Mouse (Mus musculus) erythroblast, adult 5-6 weeks (primary cell): ENCODE measurements around the gene Tubb5. TPM values are rescaled to one million over a fixed set of nuclear protein-coding genes. Genes with fewer than 3 reads are reported as not detected.

Experiments used
- ATAC-seq: replicated peaks from 2 replicates; pipeline ENCODE4 v1.8.0; 2016; ENCODE audit warnings: moderate number of reproducible peaks, mild to moderate bottlenecking, moderate TSS enrichment, inconsistent platforms; ENCODE audit not compliant: poor library complexity, low FRiP score, severe bottlenecking
- total RNA-seq, 2 experiments: library from RNA; stranded (forward) in 1 of 2; stranded (reverse) in 1 of 2; fragments of 150-400 nt in 1 of 2; fragments of 200-764, 138-1000 nt in 1 of 2; gene quantifications; 2 replicates each; pipeline versions ENCODE4 v1.2.3 to v1.2.4; 2015 to 2017; ENCODE audit warnings: low replicate concordance in 2 of 2

Gene Tubb5
- total RNA-seq, 2 experiments from 2014 or later: 243 to 335 TPM

DNA sequence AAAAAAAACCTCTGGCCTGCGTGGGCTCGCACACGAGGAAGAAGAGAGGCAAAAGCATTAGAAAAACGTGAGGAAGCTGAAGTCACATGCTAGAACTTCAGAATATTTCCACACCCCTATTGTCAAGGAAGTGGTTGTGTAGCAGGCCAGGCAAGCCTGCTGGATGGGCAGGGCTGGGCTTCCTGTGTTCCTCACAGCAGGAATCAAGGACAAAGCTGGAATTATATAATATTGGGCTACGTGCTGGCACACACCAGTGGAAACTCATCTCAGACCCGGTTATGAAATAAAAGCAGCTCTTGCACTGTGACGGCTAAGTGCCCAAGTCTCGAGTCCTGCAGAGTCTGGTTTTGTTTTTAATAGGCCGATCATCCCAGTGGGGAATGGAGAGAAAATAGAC, 30.0 kb downstream of the Tubb5 start:
- no peak for ATAC-seq

DNA sequence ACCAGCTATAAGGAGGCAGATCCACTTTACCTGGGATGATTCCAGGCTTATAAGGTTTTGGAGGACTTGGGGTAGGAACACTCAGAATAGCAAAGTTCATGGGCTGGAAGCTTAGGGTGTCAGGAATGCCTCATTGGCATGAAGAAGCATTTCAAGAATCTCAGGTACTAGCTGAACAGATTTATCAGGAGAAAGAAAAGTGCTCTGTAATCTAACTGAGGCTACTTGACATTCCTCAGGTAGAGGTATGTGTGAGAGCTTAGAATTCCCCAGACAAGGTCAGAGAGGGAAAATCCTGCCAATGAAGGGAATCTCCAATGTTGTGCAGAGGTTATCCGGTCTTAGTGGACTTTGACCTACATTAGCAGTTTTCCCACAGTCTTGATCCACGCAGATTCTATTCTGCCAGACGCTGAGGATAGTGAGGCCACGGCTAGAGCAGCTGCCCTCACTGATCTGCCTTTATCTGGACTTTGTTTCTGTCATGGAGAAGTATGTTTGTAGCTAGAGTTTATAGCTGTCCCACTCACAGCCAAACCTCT, 34.2 kb downstream of the Tubb5 start:
- no peak for ATAC-seq

DNA sequence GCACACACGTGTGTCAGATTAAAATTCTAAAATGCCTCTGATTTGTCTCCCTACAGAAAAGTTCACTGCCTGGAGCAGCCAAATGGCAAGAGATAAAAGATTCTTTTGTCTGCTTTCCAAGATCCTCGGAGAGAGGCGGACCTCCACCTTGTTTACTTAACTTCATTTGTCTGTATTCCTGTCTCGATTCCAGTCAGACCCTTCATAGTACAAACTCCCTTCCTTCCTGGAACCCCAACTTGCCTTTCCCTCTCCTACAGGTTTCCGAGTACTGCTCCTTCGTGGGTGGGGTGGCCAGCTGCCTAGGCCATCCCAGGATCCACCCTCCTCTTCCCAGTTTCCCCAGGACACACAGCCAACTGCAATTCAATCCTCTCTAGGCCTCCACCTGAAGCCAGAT, 35.1 kb downstream of the Tubb5 start:
- ATAC-seq: no peak

DNA sequence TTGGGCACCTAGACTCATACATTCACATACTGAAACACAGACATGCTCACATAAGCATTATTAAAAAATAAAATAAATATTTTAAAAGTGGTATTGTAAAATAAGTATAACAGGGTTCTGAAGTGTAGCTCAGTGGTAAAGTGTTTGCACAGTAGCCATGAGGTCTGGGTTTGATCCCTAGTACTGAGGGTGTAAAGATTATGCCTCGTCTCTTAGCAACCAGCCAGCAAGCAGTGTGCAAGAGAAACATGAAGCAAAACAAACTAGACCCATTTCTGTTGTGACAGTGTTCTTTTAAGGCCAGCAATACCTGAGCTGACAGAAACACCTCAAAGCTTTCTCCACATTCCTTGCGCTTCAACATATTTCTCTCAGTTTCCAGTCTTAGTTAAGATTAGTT, 37.2 kb downstream of the Tubb5 start:
- no peak for ATAC-seq

DNA sequence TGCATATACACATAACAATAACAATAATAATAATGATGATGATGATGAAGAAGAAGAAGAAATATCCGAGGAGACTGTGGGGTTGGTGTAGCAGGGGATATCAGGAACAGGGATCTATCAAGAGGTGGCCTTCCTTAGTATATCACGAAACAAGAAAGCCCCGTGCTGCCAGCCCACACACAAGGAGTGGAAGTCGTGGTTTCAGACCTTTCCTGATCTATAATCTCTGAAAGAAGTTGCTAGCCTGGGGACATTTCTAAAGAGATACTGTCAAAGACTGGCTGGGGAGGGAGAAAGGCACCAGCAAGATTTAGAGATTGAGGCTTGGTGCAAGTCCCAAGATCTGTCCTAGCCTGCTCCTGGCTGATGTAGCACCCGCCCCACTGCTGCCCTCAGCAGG, 41.3 kb downstream of the Tubb5 start:
- 0 out of 2 replicates have a peak, but pooled peaks have one; percentile 18 for ATAC-seq

DNA sequence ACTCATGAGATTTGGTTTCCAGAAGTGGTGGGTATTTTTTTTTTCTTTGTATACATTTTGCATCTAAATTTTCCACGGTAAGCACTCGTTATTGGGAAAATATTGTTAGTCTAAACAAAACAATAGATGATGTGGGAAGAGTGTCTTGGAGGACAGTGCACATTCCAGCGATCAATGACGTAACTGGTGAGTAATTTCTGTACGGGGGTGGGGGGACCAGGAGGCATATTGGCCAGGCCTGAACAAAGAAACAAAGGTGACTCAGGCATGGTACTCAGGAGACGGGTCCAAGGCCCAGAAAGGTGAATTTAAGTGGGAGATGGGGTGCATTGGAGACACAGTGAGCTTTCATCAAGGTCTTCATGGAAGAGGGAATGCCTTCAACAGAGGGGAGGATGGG, 42.5 kb downstream of the Tubb5 start:
- no peak for ATAC-seq

DNA sequence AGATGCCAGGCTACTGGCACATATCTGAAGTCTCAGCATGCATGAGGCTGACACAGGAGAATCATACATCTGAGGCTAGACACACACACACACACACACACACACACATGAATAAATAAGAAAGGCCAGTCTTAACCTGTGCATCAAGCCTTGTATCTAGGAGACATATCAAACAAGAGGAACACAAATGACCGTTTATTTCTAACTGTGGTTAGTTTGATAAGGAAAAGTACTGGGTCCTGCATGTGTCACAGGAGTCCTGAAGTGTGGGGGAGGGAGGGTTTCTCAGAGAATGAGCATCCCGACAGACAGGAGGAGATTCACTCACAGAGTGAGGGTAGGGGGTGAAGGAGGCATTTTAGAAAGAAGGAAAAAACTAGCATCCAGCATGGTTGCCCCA, 43.0 kb downstream of the Tubb5 start:
- no peak for ATAC-seq

DNA sequence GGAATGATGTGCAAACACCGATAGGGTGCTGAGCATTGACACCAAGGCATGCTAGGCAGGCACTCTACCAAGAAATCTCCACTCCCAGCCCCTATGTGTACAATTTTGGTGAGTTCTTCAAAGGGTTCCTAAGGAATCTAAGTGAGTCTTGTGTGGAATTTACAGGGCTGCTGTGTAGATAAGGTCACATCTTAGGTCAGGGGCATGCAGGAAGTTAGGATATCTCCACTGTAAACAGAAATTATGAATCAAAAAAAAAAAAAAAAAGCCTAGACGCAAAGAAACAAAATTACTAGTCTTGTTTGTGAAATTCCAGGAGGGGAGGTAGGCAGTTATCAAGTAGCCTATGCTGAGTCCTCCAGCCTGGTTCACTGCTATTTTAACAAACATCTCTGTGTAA, 45.3 kb downstream of the Tubb5 start:
- ATAC-seq: no peak

DNA sequence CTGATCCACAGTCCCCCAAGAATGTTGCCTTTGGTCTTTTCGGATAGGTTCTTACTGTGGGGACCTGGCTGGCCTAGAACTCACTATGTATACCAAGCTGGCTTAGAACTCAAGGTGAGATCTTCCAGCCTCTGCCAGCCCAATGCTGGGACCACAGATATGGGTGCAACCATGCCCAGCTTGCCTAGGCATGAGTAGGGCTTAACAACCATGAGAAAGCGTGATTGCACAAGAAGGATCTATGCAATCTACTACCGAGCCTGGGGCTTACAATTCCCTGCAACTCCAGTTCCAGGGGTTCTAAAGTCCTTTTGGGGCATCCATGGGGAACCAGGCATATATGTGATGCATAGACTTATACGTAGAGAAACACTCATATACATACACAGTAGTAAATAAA, 47.2 kb downstream of the Tubb5 start:
- ATAC-seq: no peak

DNA sequence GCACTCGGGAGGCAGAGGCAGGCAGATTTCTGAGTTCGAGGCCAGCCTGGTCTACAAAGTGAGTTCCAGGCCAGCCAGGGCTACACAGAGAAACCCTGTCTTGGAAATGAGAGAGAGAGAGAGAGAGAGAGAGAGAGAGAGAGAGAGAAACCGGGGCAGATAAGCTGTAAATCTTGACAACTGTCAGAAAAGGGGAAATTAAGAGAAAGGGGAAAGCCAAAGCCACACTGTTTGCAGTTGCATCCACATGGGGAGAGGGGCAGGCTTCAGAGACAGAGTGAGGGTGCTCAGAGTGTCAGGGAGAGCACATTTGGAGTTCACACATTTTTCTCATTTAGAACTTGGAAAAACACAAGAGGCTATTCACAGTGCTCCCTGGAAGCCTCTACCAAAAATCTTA, 50.1 kb downstream of the Tubb5 start:
- no peak for ATAC-seq

DNA sequence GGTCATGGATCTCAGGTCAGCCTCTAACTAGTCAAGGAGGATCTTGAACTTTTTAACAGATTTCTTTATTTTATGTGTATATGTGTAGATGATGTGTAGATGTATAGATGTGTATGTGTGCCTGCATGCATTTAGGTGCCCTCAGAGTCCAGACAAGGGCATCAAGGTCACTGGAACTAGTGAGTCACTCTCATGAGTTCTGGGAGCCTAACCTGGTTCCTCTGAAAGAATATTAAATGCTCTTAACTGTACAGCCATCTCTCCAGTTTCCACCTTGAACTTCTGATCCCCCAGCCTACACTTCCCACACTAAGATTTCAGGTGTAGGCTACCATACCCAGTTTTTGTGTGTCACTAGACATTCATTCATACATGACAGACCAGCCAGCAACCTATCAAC, 50.6 kb downstream of the Tubb5 start:
- no peak for ATAC-seq

DNA sequence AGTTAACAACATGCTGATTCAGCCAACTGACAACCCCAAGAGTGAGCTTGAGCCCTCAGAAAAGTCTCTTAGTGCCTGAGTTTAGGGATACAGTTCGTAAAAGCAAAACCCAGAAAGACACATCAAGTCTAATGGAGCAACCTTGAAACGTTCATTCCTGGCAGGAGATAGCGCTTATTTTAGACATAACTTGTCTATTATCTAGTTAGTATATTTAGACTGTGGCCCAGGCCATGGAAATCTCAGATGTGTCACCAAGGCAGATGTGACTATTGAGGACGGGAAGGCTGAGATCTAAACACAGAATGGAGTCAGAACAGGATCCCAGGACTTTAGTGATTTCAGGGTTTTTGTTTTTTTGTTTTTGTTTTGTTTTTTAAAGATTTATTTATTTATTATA, 53.0 kb downstream of the Tubb5 start:
- no peak for ATAC-seq

DNA sequence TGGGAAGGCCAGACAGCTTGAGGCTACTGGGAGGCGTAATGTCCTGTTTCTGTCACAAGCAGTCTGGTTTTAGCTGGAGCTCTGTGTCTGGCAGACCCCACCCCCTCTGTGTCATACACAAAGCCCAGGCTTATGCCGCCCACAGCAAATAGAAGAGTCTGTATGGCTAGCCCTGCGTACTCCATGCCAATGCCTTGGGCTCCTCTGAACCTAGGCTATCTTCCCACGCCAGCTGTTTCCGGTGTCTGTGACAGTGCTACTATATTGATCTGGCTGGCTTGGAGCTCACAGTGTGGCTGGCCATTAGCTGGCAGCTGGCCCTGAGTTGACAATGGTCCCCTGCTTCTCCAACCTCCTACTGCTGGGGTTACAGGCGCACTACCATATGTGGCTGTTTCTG, 54.2 kb downstream of the Tubb5 start:
- peak; percentile 75 for ATAC-seq

Other genes starting within 250 kb of the Tubb5 start
- not detected in 2 replicates for gene Sfta2, start 236.8 kb downstream of the Tubb5 start, total RNA-seq (2015; ENCODE audit: low replicate concordance)
- not detected in 2 replicates for gene Sfta2, start 236.8 kb downstream of the Tubb5 start, total RNA-seq (2017; ENCODE audit: low replicate concordance)
- not detected in 2 replicates for gene Gm9573, start 211.7 kb downstream of the Tubb5 start, total RNA-seq (2015; ENCODE audit: low replicate concordance)
- gene Gm9573, start 211.7 kb downstream of the Tubb5 start, total RNA-seq (2017; ENCODE audit: low replicate concordance): not detected in 2 replicates
- not detected in 2 replicates for gene Mucl3, start 194.6 kb downstream of the Tubb5 start, total RNA-seq (2015; ENCODE audit: low replicate concordance)
- 0.17 TPM in 1 of 2 replicates, not detected in the other for gene Mucl3, start 194.6 kb downstream of the Tubb5 start, total RNA-seq (2017; ENCODE audit: low replicate concordance)
- 1.9 and 2.9 TPM in 2 replicates for gene Vars2, start 170.7 kb downstream of the Tubb5 start, total RNA-seq (2015; ENCODE audit: low replicate concordance)
- 2.1 and 11.0 TPM in 2 replicates for gene Vars2, start 170.7 kb downstream of the Tubb5 start, total RNA-seq (2017; ENCODE audit: low replicate concordance)
- 3.3 and 5.6 TPM in 2 replicates for gene Gtf2h4, start 164.6 kb downstream of the Tubb5 start, total RNA-seq (2015; ENCODE audit: low replicate concordance)
- 2.6 and 9.8 TPM in 2 replicates for gene Gtf2h4, start 164.6 kb downstream of the Tubb5 start, total RNA-seq (2017; ENCODE audit: low replicate concordance)
- gene Ddr1, start 133.7 kb downstream of the Tubb5 start, total RNA-seq (2015; ENCODE audit: low replicate concordance): 0.21 TPM in 1 of 2 replicates, not detected in the other
- not detected in 2 replicates for gene Ddr1, start 133.7 kb downstream of the Tubb5 start, total RNA-seq (2017; ENCODE audit: low replicate concordance)
- 7.5 and 11.9 TPM in 2 replicates for gene Ier3, start 16.6 kb downstream of the Tubb5 start, total RNA-seq (2015; ENCODE audit: low replicate concordance)
- 2.1 and 8.0 TPM in 2 replicates for gene Ier3, start 16.6 kb downstream of the Tubb5 start, total RNA-seq (2017; ENCODE audit: low replicate concordance)
- 20.9 and 37.8 TPM in 2 replicates for gene Flot1, start 15.1 kb downstream of the Tubb5 start, total RNA-seq (2015; ENCODE audit: low replicate concordance)
- gene Flot1, start 15.1 kb downstream of the Tubb5 start, total RNA-seq (2017; ENCODE audit: low replicate concordance): 26.1 and 57.7 TPM in 2 replicates
- 20.4 and 30.9 TPM in 2 replicates for gene Mdc1, start 3.2 kb upstream of the Tubb5 start, total RNA-seq (2015; ENCODE audit: low replicate concordance)
- 12.4 and 16.4 TPM in 2 replicates for gene Mdc1, start 3.2 kb upstream of the Tubb5 start, total RNA-seq (2017; ENCODE audit: low replicate concordance)
- gene Nrm, start 23.0 kb upstream of the Tubb5 start, total RNA-seq (2015; ENCODE audit: low replicate concordance): 12.9 and 15.0 TPM in 2 replicates
- gene Nrm, start 23.0 kb upstream of the Tubb5 start, total RNA-seq (2017; ENCODE audit: low replicate concordance): 3.2 and 20.0 TPM in 2 replicates
- gene Ppp1r18, start 27.3 kb upstream of the Tubb5 start, total RNA-seq (2015; ENCODE audit: low replicate concordance): 22.5 and 37.0 TPM in 2 replicates
- gene Ppp1r18, start 27.3 kb upstream of the Tubb5 start, total RNA-seq (2017; ENCODE audit: low replicate concordance): 10.3 and 13.4 TPM in 2 replicates
- 38.6 and 56.0 TPM in 2 replicates for gene Dhx16, start 41.5 kb upstream of the Tubb5 start, total RNA-seq (2015; ENCODE audit: low replicate concordance)
- gene Dhx16, start 41.5 kb upstream of the Tubb5 start, total RNA-seq (2017; ENCODE audit: low replicate concordance): 30.8 and 38.9 TPM in 2 replicates
- 17.1 and 21.5 TPM in 2 replicates for gene 2310061I04Rik, start 59.1 kb upstream of the Tubb5 start, total RNA-seq (2015; ENCODE audit: low replicate concordance)
- 3.9 TPM in 1 of 2 replicates, not detected in the other for gene 2310061I04Rik, start 59.1 kb upstream of the Tubb5 start, total RNA-seq (2017; ENCODE audit: low replicate concordance)
- 2.3 TPM in 1 of 2 replicates, not detected in the other for gene Atat1, start 71.8 kb upstream of the Tubb5 start, total RNA-seq (2015; ENCODE audit: low replicate concordance)
- 0.56 and 7.1 TPM in 2 replicates for gene Atat1, start 71.8 kb upstream of the Tubb5 start, total RNA-seq (2017; ENCODE audit: low replicate concordance)
- gene Mrps18b, start 78.1 kb upstream of the Tubb5 start, total RNA-seq (2015; ENCODE audit: low replicate concordance): 7.7 and 32.6 TPM in 2 replicates
- gene Mrps18b, start 78.1 kb upstream of the Tubb5 start, total RNA-seq (2017; ENCODE audit: low replicate concordance): 7.4 and 18.9 TPM in 2 replicates
- gene Ppp1r10, start 78.1 kb upstream of the Tubb5 start, total RNA-seq (2015; ENCODE audit: low replicate concordance): 91.1 and 91.3 TPM in 2 replicates
- 84.8 and 104 TPM in 2 replicates for gene Ppp1r10, start 78.1 kb upstream of the Tubb5 start, total RNA-seq (2017; ENCODE audit: low replicate concordance)
- gene Abcf1, start 131.5 kb upstream of the Tubb5 start, total RNA-seq (2015; ENCODE audit: low replicate concordance): 13.0 and 13.6 TPM in 2 replicates
- 33.9 and 71.4 TPM in 2 replicates for gene Abcf1, start 131.5 kb upstream of the Tubb5 start, total RNA-seq (2017; ENCODE audit: low replicate concordance)
- gene Gnl1, start 141.5 kb upstream of the Tubb5 start, total RNA-seq (2015; ENCODE audit: low replicate concordance): 1.5 and 3.3 TPM in 2 replicates
- gene Gnl1, start 141.5 kb upstream of the Tubb5 start, total RNA-seq (2017; ENCODE audit: low replicate concordance): 2.0 and 4.3 TPM in 2 replicates
- gene Prr3, start 141.9 kb upstream of the Tubb5 start, total RNA-seq (2015; ENCODE audit: low replicate concordance): 2.3 TPM in 1 of 2 replicates, not detected in the other
- gene Prr3, start 141.9 kb upstream of the Tubb5 start, total RNA-seq (2017; ENCODE audit: low replicate concordance): 3.0 and 5.4 TPM in 2 replicates
- gene H2-T24, start 182.3 kb upstream of the Tubb5 start, total RNA-seq (2015; ENCODE audit: low replicate concordance): 161 and 177 TPM in 2 replicates
- 587 and 609 TPM in 2 replicates for gene H2-T24, start 182.3 kb upstream of the Tubb5 start, total RNA-seq (2017; ENCODE audit: low replicate concordance)
- gene H2-T23, start 194.5 kb upstream of the Tubb5 start, total RNA-seq (2015; ENCODE audit: low replicate concordance): 249 and 264 TPM in 2 replicates
- gene H2-T23, start 194.5 kb upstream of the Tubb5 start, total RNA-seq (2017; ENCODE audit: low replicate concordance): 271 and 275 TPM in 2 replicates
- gene H2-T22, start 204.4 kb upstream of the Tubb5 start, total RNA-seq (2015; ENCODE audit: low replicate concordance): 10.4 and 21.5 TPM in 2 replicates
- 12.8 and 20.4 TPM in 2 replicates for gene H2-T22, start 204.4 kb upstream of the Tubb5 start, total RNA-seq (2017; ENCODE audit: low replicate concordance)
- gene Gm6034, start 204.7 kb upstream of the Tubb5 start, total RNA-seq (2015; ENCODE audit: low replicate concordance): not detected in 2 replicates
- gene Gm6034, start 204.7 kb upstream of the Tubb5 start, total RNA-seq (2017; ENCODE audit: low replicate concordance): not detected in 2 replicates
- gene Gm11127, start 220.1 kb upstream of the Tubb5 start, total RNA-seq (2015; ENCODE audit: low replicate concordance): not detected in 2 replicates
- not detected in 2 replicates for gene Gm11127, start 220.1 kb upstream of the Tubb5 start, total RNA-seq (2017; ENCODE audit: low replicate concordance)